Mouse (Mus musculus): ENCODE data around the gene Nmnat3.

GRCm38 (mm10) chr9:98429806-98430205, 142.6 kb downstream of the Nmnat3 start:
- TF ChIP-seq CTCF (IDR thresholded peaks at IDR 0.05; ENCODE audit: control insufficient read depth, insufficient read depth, insufficient replicate concordance, low read depth, low read length): no peak
- TF ChIP-seq POLR2A (IDR thresholded peaks at IDR 0.05; ENCODE audit: control insufficient read depth, low read depth, low read length): no peak

Data from testis, adult 2 months (tissue).